Mouse (Mus musculus) ES-CJ7 (cell line): Measurements from ENCODE around the gene Paqr5.
A peak's percentile ranks its signal among the peaks of the same experiment; 100 is the strongest.

Source experiments
- DNase-seq: peaks from one replicate; pipeline ENCODE4 v3.0.0; 2011; ENCODE audit warnings: low read depth, low spot score

Paqr5 gene

DNA sequence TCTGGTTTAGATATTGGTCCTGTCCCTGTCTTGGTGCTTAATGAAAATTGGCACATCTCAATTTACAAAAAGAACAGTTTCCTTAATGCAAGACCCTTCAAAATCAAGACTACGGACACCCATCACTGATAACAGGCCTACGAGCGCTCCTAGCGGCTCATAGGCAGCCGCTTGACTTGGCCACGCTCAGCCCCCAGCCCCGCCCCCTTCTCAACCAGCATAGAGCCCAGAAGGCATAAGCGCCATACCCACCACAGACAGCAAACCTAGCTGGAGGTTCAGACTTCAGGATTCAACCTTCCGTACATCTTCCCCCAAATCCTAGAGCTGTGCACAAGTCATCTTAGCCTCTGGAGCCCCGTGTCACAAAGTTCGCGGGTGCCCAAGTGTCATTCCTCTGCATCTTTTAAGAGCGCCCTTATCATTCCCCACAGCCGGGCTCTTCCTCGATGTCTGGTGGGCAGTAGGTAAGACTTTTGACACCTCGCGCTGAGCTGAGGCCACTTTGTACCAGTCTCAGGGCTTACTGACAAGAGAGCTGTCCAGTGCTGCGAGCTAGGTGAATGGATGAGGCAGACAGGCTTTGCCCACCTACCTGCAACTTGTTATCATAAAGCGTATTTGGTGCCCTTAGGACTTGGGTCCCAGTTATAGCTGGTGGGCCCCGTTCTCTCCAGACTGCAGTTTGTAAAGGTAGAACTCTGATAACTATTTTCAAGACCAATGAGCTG lies 116.0 kb downstream of the Paqr5 start:
- peak; percentile 82 for DNase-seq

DNA sequence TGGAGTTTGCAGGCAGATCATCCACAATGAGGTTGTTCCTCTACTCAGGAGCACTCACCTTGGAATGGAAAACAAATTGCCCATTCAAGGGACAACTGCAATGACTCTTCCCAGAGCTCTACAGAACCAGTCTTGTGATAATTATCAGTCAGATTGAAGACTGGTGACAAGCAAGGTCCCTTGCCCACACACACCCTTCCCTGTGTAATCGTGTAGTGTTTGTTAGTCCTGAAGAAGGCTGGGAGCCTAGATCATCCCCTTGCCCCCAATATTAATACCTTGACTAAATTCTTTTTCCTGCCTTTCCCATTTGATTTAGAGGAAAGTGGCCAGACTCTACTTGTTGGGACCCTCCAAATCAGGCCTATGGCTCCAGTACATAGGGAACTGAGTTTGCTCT lies 117.0 kb downstream of the Paqr5 start:
- no peak for DNase-seq

DNA sequence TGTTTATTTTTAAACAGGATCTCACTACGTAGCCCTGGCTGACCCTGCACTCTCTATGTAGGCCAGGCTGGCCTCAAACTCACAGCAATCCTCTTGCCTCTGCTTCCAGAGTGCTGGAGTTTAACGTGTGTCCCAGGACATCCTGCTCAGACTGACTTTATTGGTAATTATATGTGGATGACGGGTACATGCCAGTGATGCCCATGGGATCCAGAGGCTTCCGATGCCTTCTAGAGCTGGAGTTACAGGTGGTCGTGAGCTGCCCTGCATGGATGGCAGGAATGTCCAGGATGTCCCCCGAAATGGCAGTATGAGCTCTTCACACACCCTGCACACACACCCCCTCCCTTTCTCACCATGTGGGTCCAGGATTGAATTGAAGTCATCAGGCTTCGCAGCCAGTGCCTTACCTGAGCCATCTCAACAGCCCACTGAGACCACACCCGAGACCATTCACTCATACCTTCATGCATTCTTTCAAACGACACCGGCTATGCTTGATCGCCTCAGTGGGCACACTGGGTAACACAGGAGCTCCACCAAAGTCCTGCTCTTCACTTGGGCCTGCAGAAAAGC lies 117.7 kb downstream of the Paqr5 start:
- DNase-seq = peak; percentile 53

DNA sequence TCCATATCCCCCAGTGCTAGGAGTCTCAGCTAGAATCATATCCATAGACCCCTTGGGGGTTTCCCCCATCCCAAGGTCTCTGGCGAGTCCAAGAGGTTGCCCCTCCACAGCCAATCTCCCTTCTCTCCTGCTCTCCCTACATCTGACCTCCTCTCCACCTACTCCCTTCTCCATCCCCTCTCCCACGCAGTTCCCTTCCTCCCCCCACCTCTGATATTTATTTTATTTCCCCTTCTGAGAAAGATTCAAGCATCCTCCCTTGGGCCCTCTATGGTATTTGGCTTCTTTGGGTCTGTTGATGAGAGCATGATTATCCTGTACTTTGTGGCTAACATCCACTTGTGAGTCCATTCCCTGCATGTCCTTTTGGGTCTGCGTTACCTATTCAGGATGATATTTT lies 118.3 kb downstream of the Paqr5 start:
- DNase-seq = no peak

DNA sequence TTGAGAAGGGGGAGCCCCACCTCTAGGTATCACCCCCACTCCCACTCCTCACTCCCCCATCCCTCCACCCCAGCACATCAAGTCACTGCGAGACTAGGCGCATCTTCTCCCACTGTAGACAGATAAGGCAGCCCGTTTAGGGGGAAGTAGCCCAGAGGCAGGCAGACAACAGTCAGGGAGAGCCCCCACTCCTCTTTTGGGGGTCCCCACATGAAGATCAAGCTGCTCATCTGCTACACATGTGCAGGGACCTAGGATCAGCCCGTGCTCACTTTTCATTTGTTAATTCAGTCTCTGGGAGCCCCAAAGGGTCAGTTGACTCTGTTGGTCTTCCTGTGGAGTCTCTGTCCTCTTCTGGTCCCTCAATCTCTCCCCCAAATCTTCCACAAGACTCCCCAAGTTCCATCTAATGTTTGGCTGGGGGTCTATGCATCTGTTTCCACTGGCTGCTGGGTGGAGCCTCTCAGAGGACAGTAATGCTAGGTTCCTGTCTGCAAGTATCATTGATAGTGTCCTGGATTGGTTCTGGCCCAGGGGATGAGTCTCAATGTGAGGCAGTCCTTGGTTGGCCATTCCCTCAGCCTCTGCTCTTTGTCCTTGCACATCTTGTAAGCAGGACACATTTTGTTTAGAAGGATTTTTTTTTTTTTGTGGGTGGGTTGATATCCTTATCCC lies 118.9 kb downstream of the Paqr5 start:
- no peak for DNase-seq

DNA sequence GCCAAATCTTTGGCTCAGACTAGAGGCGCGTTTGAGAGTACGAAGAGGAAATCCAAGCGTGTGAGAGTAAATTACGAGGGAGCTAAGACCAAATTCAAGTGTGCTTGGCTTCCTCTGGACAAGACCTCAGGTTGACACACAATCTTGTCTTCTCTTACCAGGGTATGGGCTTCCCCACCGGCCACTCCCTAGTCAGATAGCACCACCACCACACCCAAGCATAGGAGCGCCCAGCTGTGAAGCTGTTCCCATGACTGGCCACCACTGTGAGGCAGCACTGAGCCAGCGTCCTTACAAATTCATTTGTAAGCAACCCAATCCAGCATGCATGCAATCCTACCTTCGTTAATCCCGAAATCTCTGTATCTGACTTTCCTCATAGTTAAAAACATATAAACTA lies 119.7 kb downstream of the Paqr5 start:
- DNase-seq = peak; percentile 86

DNA sequence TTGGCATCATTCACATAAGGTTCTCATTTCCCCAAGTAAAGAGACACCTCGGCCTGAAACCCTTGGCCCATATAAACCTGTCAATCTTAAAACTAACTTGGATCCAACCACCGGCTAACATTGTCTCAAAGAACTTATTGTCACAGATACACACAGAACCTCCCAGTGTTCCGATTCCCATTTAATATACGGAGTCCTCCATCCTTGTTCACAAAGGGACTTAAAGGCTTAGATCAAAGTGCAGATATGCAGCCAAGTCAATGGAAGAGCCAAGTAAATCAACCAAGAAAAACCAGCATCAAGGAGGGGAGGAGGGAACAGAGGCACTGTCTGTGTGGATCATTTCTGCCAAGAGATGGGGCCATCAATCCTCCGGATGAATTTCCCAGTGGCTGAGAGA lies 121.1 kb downstream of the Paqr5 start:
- no peak for DNase-seq

DNA sequence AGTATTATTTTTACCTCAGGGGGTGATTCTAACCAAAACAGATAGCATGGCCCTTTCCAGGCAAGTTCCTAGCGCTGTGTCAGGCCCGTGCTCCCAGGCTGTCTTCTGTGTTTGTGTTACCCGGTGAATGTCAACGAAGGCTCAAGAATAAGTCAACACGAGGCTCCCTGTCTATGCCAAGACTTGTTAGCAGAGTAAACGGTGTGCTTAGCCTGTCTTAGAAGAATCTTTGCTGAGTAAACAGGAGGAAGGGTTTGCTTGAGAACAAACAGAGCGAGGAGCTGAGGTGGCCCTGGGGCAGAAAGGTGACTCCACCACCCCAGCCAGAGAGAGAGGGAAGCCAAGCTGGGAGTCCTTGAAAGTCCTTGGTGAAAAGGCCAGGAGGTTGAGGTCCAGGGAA lies 122.5 kb downstream of the Paqr5 start:
- DNase-seq = no peak
